Comparison of ENCODE assay signal across 7 mouse cellular contexts in genomic region chrX:101486487-101487152, GRCm38 (mm10). TPM values are rescaled to one million over a fixed set of nuclear protein-coding genes. Genes with fewer than 3 reads are reported as not detected.
DNase-seq lines count a peak whose midpoint lies in the region; ATAC-seq and TF ChIP-seq lines count a peak whose summit lies in the region.
"Not testable (repeated sequence)": the region's sequence is repeated elsewhere in the genome, so short reads cannot be mapped to it uniquely, and the experiment has no call there.

No protein-coding gene starts in this region.

- not testable (repeated sequence) for H3K4me3 ChIP-seq in intestine, postnatal 0 days (ENCODE audit: low read depth, low read length); midbrain, embryonic 11.5 days (ENCODE audit: low read depth, low read length)

- DNase-seq in adrenal gland, adult 18-20 months (ENCODE audit: low spot score in 2 of 2), result peak; percentile 18 to 35
- DNase-seq in gastrocnemius, adult 18-20 months (ENCODE audit: low spot score), result peak; percentile 50
- DNase-seq in left cerebral cortex, postnatal 10 days (ENCODE audit: extremely low spot score in 1 of 2, low spot score in 2 of 2), result peak; percentile 12 to 51
- DNase-seq in midbrain, embryonic 11.5 days (ENCODE audit: low spot score, missing footprints), result peak; percentile 90
- DNase-seq in right cerebral cortex, postnatal 4 days, result peak; percentile 26

- H3K4me1 ChIP-seq in intestine, postnatal 0 days (replicated peaks; ENCODE audit: control insufficient read depth, insufficient read depth, low read length); midbrain, embryonic 11.5 days (ENCODE audit: control insufficient read depth, insufficient read depth, low read length): not testable (repeated sequence)

- H3K36me3 ChIP-seq in intestine, postnatal 0 days (ENCODE audit: control insufficient read depth, insufficient read depth); midbrain, embryonic 11.5 days (ENCODE audit: control insufficient read depth, insufficient read depth, low read length): not testable (repeated sequence)

- WGBS in intestine, postnatal 0 days, result 29% methylated on average over 10 of the region's 12 CpGs
- WGBS in midbrain, embryonic 11.5 days, result 20% methylated on average over 9 of the region's 12 CpGs

- ATAC-seq in common myeloid progenitor, adult 5-6 weeks (replicated peaks; ENCODE audit: low read depth, poor library complexity, severe bottlenecking), result peak; percentile 69
- ATAC-seq in intestine, postnatal 0 days; midbrain, embryonic 11.5 days (ENCODE audit: low FRiP score): not testable (repeated sequence)

- not testable (repeated sequence) for H3K4me2 ChIP-seq in intestine, postnatal 0 days (replicated peaks; ENCODE audit: low read depth); midbrain, embryonic 11.5 days

- not testable (repeated sequence) for H3K9ac ChIP-seq in intestine, postnatal 0 days (ENCODE audit: low read depth, low read length); midbrain, embryonic 11.5 days (ENCODE audit: low read length)

- intact Hi-C loops in left cerebral cortex, postnatal 10 days (cut with DNase I), result not testable (repeated sequence)

- not testable (repeated sequence) for H3K9me3 ChIP-seq in intestine, postnatal 0 days (ENCODE audit: control insufficient read depth); midbrain, embryonic 11.5 days (ENCODE audit: control insufficient read depth, low read length)

- not testable (repeated sequence) for H3K27ac ChIP-seq in intestine, postnatal 0 days (ENCODE audit: low read depth, low read length); midbrain, embryonic 11.5 days (ENCODE audit: low read depth, low read length)

- not testable (repeated sequence) for H3K27me3 ChIP-seq in intestine, postnatal 0 days (replicated peaks; ENCODE audit: control insufficient read depth, insufficient read depth, low read length); midbrain, embryonic 11.5 days (ENCODE audit: control insufficient read depth, insufficient read depth, low read length)

- TF ChIP-seq CTCF in intestine, postnatal 0 days (IDR thresholded peaks at IDR 0.05; ENCODE audit: low read depth), result peak; percentile 81

RNA-seq across cellular contexts. Expression of gene Itgb1bp2, which starts 37.7 kb away (rescaled TPM):
- total RNA-seq in adrenal gland, adult 18-20 months (2021), result under 1 TPM; 0.53 to 0.74 TPM
- 0.58 and 0.87 TPM in 2 replicates for total RNA-seq in common myeloid progenitor, adult 5-6 weeks (2017)
- 100 to 1,000 TPM; 154 to 155 TPM for total RNA-seq in gastrocnemius, adult 18-20 months (2021)
- polyA plus RNA-seq in intestine, postnatal 0 days (2015; fragmentation: Nextera tagmentation; extraction: Ambion mirVana), result 0.25 and 0.29 TPM in 2 replicates
- total RNA-seq in left cerebral cortex, postnatal 10 days (2021), result 1 to 10 TPM; 1.3 to 1.4 TPM
- 1.1 and 1.9 TPM in 2 replicates for polyA plus RNA-seq in midbrain, embryonic 11.5 days (2014; fragmentation: Nextera tagmentation; extraction: Ambion mirVana)

RNA-seq across cellular contexts. Expression of gene Taf1, which starts 45.9 kb away (rescaled TPM):
- 10 to 100 TPM; 38.2 to 41.7 TPM for total RNA-seq in adrenal gland, adult 18-20 months (2021)
- 80.9 and 87.4 TPM in 2 replicates for total RNA-seq in common myeloid progenitor, adult 5-6 weeks (2017)
- total RNA-seq in gastrocnemius, adult 18-20 months (2021), result 1 to 10 TPM; 8.4 to 9.2 TPM
- polyA plus RNA-seq in intestine, postnatal 0 days (2015; fragmentation: Nextera tagmentation; extraction: Ambion mirVana), result 3.2 and 3.5 TPM in 2 replicates
- total RNA-seq in left cerebral cortex, postnatal 10 days (2021), result 10 to 100 TPM; 49.5 to 50.4 TPM
- polyA plus RNA-seq in midbrain, embryonic 11.5 days (2014; fragmentation: Nextera tagmentation; extraction: Ambion mirVana), result 20.5 and 25.7 TPM in 2 replicates

RNA-seq across cellular contexts. Expression of gene Nono, which starts 57.5 kb away (rescaled TPM):
- total RNA-seq in adrenal gland, adult 18-20 months (2021), result 100 to 1,000 TPM; 158 to 182 TPM
- total RNA-seq in common myeloid progenitor, adult 5-6 weeks (2017), result 497 and 559 TPM in 2 replicates
- 10 to 100 TPM; 36.1 to 52.8 TPM for total RNA-seq in gastrocnemius, adult 18-20 months (2021)
- 101 and 103 TPM in 2 replicates for polyA plus RNA-seq in intestine, postnatal 0 days (2015; fragmentation: Nextera tagmentation; extraction: Ambion mirVana)
- 100 to 1,000 TPM; 154 to 163 TPM for total RNA-seq in left cerebral cortex, postnatal 10 days (2021)
- 700 and 727 TPM in 2 replicates for polyA plus RNA-seq in midbrain, embryonic 11.5 days (2014; fragmentation: Nextera tagmentation; extraction: Ambion mirVana)

Comparison
In these comparisons a context has a peak if more than half of its experiments do, and no peak if none do; other contexts are left out.
1. DNase-seq: peak in every context shown above with its lines; median percentile 90 in midbrain, embryonic 11.5 days; 50 in gastrocnemius, adult 18-20 months; 32 in left cerebral cortex, postnatal 10 days; 26 in adrenal gland, adult 18-20 months; 26 in right cerebral cortex, postnatal 4 days.
2. RNA of gene Itgb1bp2, which starts 37.7 kb away (total RNA-seq): 154 to 155 TPM in gastrocnemius, adult 18-20 months; 1.3 to 1.4 TPM in left cerebral cortex, postnatal 10 days, 0.58 to 0.87 TPM in common myeloid progenitor, adult 5-6 weeks and 0.53 to 0.74 TPM in adrenal gland, adult 18-20 months; every median in the first group is over 10 times any median in the second.